Mouse (Mus musculus): ENCODE results near the gene Wdr41. TPM values are rescaled to one million over a fixed set of nuclear protein-coding genes. Genes with fewer than 3 reads are reported as not detected.

The Wdr41 gene
- polyA plus RNA-seq, 1 experiment, result 22.9 TPM

- no peak for DNase-seq (ENCODE audit: low read depth)
- TF ChIP-seq CTCF (IDR thresholded peaks at IDR 0.05; ENCODE audit: borderline replicate concordance, extremely low read depth, insufficient read depth, insufficient read length) (no peak), POLR2A (IDR thresholded peaks at IDR 0.05; ENCODE audit: borderline replicate concordance, extremely low read depth, insufficient read depth, insufficient read length, poor library complexity, severe bottlenecking) (no peak)
Observed at GRCm38 (mm10) chr13:95038200-95038599, 62.1 kb downstream of the Wdr41 start.

GRCm38 (mm10) chr13:95040140-95040738 lies 64.1 kb downstream of the Wdr41 start:
- TF ChIP-seq POLR2A (IDR thresholded peaks at IDR 0.05; ENCODE audit: borderline replicate concordance, extremely low read depth, insufficient read depth, insufficient read length, poor library complexity, severe bottlenecking) (no peak), CTCF (IDR thresholded peaks at IDR 0.05; ENCODE audit: borderline replicate concordance, extremely low read depth, insufficient read depth, insufficient read length) (no peak)
- no peak for DNase-seq (ENCODE audit: low read depth)

DNA sequence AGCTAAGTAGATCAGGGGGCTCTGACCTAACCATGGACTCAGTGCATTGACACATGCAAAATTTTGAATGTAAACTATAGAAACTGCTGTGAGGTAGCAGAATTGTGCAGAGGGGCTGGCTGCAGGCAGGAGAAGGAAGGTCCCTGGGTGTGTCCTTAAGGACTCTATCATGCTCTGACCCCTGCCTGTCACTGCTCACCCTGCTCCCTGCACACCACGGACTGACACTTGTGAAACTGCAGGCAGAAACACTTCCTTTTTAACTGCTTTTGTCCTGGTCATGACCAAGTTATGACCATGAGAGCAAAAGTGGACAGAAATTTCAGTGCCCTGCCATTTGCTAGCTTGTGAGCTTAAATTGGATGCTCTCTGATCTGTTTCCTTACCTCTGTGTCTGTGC lies 68.0 kb downstream of the Wdr41 start:
- TF ChIP-seq POLR2A (IDR thresholded peaks at IDR 0.05; ENCODE audit: borderline replicate concordance, extremely low read depth, insufficient read depth, insufficient read length, poor library complexity, severe bottlenecking), result no peak
- no peak for TF ChIP-seq CTCF (IDR thresholded peaks at IDR 0.05; ENCODE audit: borderline replicate concordance, extremely low read depth, insufficient read depth, insufficient read length)

GRCm38 (mm10) chr13:95050398-95050797 lies 74.3 kb downstream of the Wdr41 start:
- TF ChIP-seq CTCF (IDR thresholded peaks at IDR 0.05; ENCODE audit: borderline replicate concordance, extremely low read depth, insufficient read depth, insufficient read length), result no peak
- TF ChIP-seq POLR2A (IDR thresholded peaks at IDR 0.05; ENCODE audit: borderline replicate concordance, extremely low read depth, insufficient read depth, insufficient read length, poor library complexity, severe bottlenecking), result no peak
- DNase-seq (ENCODE audit: low read depth), result no peak

More for the DNA sequence above, 68.0 kb downstream of the Wdr41 start:
- DNase-seq (ENCODE audit: low read depth), result no peak

DNA sequence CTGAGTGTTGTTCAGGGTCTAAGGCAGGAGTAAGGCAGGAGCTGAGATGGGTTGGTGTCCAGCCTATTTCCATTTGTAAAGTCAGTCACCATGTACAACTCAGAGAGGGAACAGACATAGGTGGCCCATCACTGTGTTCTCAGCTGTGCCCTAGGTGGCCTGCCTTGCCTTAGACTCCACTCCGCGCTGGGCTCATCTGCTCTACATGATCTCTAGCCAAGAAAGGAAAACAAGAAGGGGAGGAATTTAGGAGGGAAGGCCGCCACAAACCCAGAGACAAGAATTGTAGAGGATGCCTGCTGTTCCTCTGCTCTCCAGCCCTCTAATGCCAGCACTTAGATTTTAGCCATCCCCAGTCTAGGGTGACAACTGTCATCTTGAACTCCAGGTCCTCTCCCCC lies 76.3 kb downstream of the Wdr41 start:
- TF ChIP-seq CTCF (IDR thresholded peaks at IDR 0.05; ENCODE audit: borderline replicate concordance, extremely low read depth, insufficient read depth, insufficient read length) (no peak), POLR2A (IDR thresholded peaks at IDR 0.05; ENCODE audit: borderline replicate concordance, extremely low read depth, insufficient read depth, insufficient read length, poor library complexity, severe bottlenecking) (no peak)
- DNase-seq (ENCODE audit: low read depth), result no peak

GRCm38 (mm10) chr13:95055742-95056388 lies 79.7 kb downstream of the Wdr41 start:
- no peak for TF ChIP-seq POLR2A (IDR thresholded peaks at IDR 0.05; ENCODE audit: borderline replicate concordance, extremely low read depth, insufficient read depth, insufficient read length, poor library complexity, severe bottlenecking)
- no peak for TF ChIP-seq CTCF (IDR thresholded peaks at IDR 0.05; ENCODE audit: borderline replicate concordance, extremely low read depth, insufficient read depth, insufficient read length)
- no peak for DNase-seq (ENCODE audit: low read depth)

DNA sequence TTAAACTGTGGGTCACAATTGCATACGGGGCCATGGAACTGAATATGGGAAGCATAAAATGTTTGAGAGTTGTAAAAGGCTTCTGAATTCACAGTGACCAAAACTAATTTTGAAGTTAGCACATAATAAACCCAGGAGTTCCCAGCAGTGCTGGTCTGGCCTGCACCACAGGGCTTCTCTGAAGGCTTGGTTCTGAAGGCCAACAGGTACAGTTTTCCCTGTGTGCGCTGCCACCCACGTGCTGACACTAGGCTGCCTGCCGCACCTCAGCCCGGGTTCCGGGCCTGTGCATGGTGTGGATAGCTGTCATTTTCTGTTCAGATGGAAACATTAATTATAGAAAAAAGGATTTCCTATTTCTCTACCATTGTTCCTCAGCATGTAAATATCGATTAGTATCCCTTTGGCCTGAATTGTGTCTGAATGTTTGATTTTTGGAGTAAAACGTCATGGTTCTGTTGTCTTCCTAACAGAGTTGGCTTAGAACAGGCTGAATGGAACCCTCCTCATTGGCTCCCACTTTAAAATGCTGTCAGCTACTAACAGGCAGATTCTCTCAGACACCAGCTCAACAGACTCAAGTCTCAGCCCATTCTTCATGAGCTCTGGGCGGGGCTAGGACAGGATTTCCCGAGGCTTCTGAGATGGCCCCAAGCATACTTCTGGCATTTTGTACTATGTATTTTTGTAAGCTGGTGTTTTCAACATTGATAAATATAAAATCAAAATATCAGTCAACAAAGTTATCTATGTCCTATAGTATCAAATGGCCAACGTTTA lies 80.5 kb downstream of the Wdr41 start:
- DNase-seq (ENCODE audit: low read depth), result no peak
- no peak for TF ChIP-seq CTCF (IDR thresholded peaks at IDR 0.05; ENCODE audit: borderline replicate concordance, extremely low read depth, insufficient read depth, insufficient read length)
- no peak for TF ChIP-seq POLR2A (IDR thresholded peaks at IDR 0.05; ENCODE audit: borderline replicate concordance, extremely low read depth, insufficient read depth, insufficient read length, poor library complexity, severe bottlenecking)

DNA sequence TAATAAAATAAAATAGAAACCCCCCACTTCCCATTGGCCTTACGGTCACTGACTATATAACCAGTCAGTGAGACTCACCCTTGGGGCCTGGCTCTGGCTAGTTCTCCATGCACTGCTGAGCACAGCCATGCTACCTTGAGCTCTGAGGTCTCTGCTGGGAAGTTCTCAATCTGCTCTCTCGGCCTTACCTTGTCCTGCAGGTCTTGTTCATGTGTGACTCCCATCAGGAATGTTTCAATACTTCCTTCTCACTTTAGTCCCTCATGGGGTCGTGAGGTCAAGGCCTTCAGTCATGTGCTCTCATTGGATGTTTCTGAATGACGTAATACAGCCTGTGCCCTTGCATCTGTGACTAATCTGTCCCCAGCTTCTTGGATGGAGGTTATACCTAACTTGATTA lies 82.7 kb downstream of the Wdr41 start:
- DNase-seq (ENCODE audit: low read depth), result no peak
- TF ChIP-seq POLR2A (IDR thresholded peaks at IDR 0.05; ENCODE audit: borderline replicate concordance, extremely low read depth, insufficient read depth, insufficient read length, poor library complexity, severe bottlenecking) (no peak), CTCF (IDR thresholded peaks at IDR 0.05; ENCODE audit: borderline replicate concordance, extremely low read depth, insufficient read depth, insufficient read length) (no peak)

DNA sequence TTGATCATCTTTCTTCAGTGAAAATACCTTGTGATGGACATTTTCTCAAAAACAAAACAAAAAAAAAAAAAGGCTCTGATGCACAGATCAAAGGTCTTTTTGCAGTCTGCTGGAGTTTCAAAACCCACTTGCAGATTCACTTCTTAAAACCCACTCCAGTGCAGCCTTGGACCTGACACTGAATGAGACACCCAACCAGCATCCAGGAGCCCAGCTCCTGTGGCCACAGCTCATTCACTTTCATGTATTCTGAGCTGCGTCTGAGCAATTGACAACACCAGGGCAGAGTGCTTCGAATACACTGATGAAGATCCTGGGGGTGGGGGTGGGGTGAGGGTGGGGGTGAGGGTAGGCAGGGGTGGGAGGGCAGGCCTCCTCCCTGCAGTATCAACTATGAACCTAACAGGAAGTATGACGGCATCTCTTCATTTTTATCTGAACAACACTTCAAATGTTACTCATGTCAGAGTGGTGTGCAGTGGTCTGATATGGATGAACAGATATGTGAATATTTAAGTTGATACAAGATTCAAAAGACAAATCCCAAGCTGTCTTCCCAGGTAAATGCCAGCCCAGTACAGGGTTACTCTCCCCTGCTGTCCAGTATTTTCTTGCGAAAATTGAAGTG lies 87.4 kb downstream of the Wdr41 start:
- TF ChIP-seq POLR2A (IDR thresholded peaks at IDR 0.05; ENCODE audit: borderline replicate concordance, extremely low read depth, insufficient read depth, insufficient read length, poor library complexity, severe bottlenecking), result no peak
- no peak for TF ChIP-seq CTCF (IDR thresholded peaks at IDR 0.05; ENCODE audit: borderline replicate concordance, extremely low read depth, insufficient read depth, insufficient read length)
- DNase-seq (ENCODE audit: low read depth), result no peak

DNA sequence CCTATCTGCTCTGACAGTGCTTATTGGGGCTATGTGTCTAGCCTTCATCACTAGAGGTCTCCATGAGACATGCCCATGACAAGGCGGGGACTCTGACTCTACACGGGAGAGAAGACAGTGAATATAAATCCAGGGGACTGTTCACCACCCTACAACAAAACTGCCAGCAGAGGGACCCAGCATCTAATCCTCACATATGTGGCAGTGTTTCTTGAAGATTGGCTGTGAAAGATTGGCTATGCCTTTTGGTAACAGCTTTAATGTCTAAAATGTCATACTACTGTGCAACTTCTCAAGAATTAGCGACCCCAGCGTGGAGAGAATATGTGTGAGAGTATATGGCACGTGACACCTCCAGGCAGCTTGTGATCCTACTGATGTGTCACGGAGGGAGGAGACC lies 91.7 kb downstream of the Wdr41 start:
- DNase-seq (ENCODE audit: low read depth), result peak; percentile 57
- TF ChIP-seq POLR2A (IDR thresholded peaks at IDR 0.05; ENCODE audit: borderline replicate concordance, extremely low read depth, insufficient read depth, insufficient read length, poor library complexity, severe bottlenecking), result no peak
- TF ChIP-seq CTCF (IDR thresholded peaks at IDR 0.05; ENCODE audit: borderline replicate concordance, extremely low read depth, insufficient read depth, insufficient read length), result peak; percentile 41; the same call in 1 of the 2 replicates

DNA sequence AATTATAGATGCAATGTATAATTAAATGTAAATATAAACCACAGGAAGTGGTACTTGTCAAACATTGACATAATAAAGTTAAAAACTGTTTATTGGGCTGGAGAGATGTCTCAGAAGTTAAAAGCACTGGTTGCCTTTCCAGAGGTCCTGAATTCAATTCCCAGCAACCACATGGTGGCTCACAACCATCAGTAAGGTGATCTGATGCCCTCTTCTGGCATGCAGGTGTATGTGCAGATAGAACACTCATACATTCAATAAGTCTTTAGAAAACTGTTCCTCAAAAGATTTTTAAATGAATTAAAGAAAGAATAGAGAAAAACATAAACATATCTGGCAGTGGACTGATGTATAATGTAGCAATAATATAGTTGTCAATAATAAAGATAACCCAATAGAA lies 94.1 kb downstream of the Wdr41 start:
- no peak for DNase-seq (ENCODE audit: low read depth)
- TF ChIP-seq POLR2A (IDR thresholded peaks at IDR 0.05; ENCODE audit: borderline replicate concordance, extremely low read depth, insufficient read depth, insufficient read length, poor library complexity, severe bottlenecking) (no peak), CTCF (IDR thresholded peaks at IDR 0.05; ENCODE audit: borderline replicate concordance, extremely low read depth, insufficient read depth, insufficient read length) (no peak)

Other genes with a start within 250 kb of the Wdr41 start
- gene Tbca, start 187.4 kb upstream of the Wdr41 start, polyA plus RNA-seq (2012; rRNA removed), result 279 and 320 TPM in 2 replicates
- gene Otp, start 100.7 kb upstream of the Wdr41 start, polyA plus RNA-seq (2012; rRNA removed), result 19.3 and 42.9 TPM in 2 replicates

All from brain, embryonic 14.5 days (tissue).